Mouse (Mus musculus): ENCODE data around the gene 1700057G04Rik. TPM values are rescaled to one million over a fixed set of nuclear protein-coding genes. Genes with fewer than 3 reads are reported as not detected.
A peak's percentile ranks its signal among the peaks of the same experiment; 100 is the strongest.

Gene 1700057G04Rik
- not detected in 2 replicates for polyA plus RNA-seq (2012; rRNA removed)

DNA sequence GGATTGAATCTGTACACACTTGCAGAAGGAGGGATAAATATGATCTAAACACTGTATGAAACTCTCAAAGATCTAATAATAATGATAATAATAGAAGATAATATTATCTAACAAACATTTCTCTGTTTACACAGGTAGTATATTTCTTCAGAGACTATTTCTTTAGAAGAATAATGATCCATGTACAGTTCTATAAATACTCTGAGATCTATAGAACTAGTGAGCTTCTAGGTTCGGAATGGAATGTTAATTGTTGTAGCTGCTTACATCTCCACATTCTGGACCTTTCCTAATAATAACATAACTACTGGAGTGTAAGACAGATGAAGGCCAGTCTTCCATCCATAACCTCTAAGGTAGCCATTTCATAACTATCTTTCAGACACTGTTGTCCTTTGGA is at the start of gene 1700057G04Rik:
Gene 1700057G04Rik (plus strand): TSS at position 301 of the 400 bp plus-strand sequence.
- peaks cover 7% of the 10 kb centered on the region; the same call in 1 of the 2 replicates for H3K4me1 ChIP-seq (ENCODE audit: control insufficient read depth, insufficient read depth, insufficient read length, low read length)
- H3K27me3 ChIP-seq (ENCODE audit: control insufficient read depth, insufficient read depth, low read length) = no peaks in the 10 kb centered on the region
- no peaks in the 10 kb centered on the region for H3K36me3 ChIP-seq (ENCODE audit: control insufficient read depth, insufficient read depth, low read length)
- H3K27ac ChIP-seq (ENCODE audit: insufficient read depth, low read depth, low read length) = no peak within 1 kb of the TSS
- no peak for TF ChIP-seq POLR2A (IDR thresholded peaks at IDR 0.05; ENCODE audit: low read depth, low read length)
- no peak for TF ChIP-seq CTCF (IDR thresholded peaks at IDR 0.05; ENCODE audit: extremely low read depth, insufficient read length, insufficient replicate concordance, low read depth, low read length)
- 91% methylated on average over 1 of the region's 1 CpGs for WGBS
- H3K4me3 ChIP-seq (ENCODE audit: low read depth, low read length) = no peak within 1 kb of the TSS

DNA sequence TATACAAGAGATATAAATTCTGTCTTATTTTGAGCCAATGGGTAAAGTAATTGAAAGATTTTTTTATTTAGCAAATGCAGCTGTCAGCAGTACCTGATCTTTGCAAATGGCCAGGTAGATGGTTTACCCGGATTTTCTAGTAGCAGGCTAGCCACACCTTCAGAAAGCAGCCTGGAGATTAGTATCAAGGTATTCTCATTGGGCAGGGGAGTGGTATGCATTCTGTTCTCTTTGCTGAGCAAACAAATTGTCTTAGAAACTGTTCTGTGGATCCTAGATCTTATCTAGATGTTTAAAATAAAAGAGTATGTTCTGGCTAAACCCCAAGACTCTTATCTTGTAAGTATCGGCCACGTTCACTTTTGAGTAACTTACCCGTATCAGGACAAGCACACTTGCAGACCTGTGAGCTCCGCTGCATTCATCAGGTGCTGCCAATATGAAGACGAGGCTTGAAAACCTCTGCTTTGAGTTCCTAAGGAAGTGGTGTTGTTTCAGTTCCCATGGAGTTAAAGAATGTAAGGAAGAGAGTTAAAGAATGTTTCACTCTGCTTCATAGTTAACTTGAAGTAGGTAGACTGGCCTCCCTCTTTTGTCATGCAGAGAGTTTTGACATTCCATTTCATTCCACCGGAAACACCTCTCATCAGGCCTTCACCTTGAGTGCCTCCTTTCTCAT is 48.6 kb upstream of the 1700057G04Rik start:
- peaks cover 35% of the 10 kb centered on the region for H3K36me3 ChIP-seq (ENCODE audit: control insufficient read depth, insufficient read depth, low read length)
- no peaks in the 10 kb centered on the region for H3K27me3 ChIP-seq (ENCODE audit: control insufficient read depth, insufficient read depth, low read length)
- H3K4me1 ChIP-seq (ENCODE audit: control insufficient read depth, insufficient read depth, insufficient read length, low read length) = peaks cover 3% of the 10 kb centered on the region; the same call in 1 of the 2 replicates
- H3K27ac ChIP-seq (ENCODE audit: insufficient read depth, low read depth, low read length) = no peak overlapping the region
- no peak for TF ChIP-seq POLR2A (IDR thresholded peaks at IDR 0.05; ENCODE audit: low read depth, low read length)
- no peak for TF ChIP-seq CTCF (IDR thresholded peaks at IDR 0.05; ENCODE audit: extremely low read depth, insufficient read length, insufficient replicate concordance, low read depth, low read length)
- no peak overlapping the region for H3K4me3 ChIP-seq (ENCODE audit: low read depth, low read length)
- WGBS = 52% methylated on average over 7 of the region's 7 CpGs

DNA sequence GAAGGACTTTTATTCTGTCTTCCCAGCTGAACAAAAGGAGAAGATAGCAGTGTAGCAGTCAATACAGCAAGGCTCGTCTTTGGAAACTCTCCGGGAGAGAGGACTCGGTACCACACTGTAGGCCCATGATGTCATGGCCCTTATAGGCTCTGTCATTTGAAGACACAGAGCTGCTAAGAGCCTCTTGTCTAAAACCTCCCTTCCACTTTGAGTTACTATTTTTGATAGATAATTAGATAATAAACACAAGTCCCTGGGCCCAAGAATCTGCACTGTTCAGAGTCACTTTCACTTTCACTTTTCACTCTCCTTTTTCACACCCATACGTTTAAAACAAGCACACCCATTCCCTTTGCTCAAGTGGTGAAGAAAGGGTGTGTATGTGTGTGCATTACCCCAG is 43.5 kb upstream of the 1700057G04Rik start:
- H3K27ac ChIP-seq (ENCODE audit: insufficient read depth, low read depth, low read length) = peak overlapping the region; percentile 33; the same call in 1 of the 2 replicates
- H3K36me3 ChIP-seq (ENCODE audit: control insufficient read depth, insufficient read depth, low read length) = peaks cover 36% of the 10 kb centered on the region
- no peak for TF ChIP-seq CTCF (IDR thresholded peaks at IDR 0.05; ENCODE audit: extremely low read depth, insufficient read length, insufficient replicate concordance, low read depth, low read length)
- no peak for TF ChIP-seq POLR2A (IDR thresholded peaks at IDR 0.05; ENCODE audit: low read depth, low read length)
- no peak overlapping the region for H3K4me3 ChIP-seq (ENCODE audit: low read depth, low read length)
- peaks cover 16% of the 10 kb centered on the region for H3K4me1 ChIP-seq (ENCODE audit: control insufficient read depth, insufficient read depth, insufficient read length, low read length)
- no peaks in the 10 kb centered on the region for H3K27me3 ChIP-seq (ENCODE audit: control insufficient read depth, insufficient read depth, low read length)
- 37% methylated on average over 4 of the region's 4 CpGs for WGBS

DNA sequence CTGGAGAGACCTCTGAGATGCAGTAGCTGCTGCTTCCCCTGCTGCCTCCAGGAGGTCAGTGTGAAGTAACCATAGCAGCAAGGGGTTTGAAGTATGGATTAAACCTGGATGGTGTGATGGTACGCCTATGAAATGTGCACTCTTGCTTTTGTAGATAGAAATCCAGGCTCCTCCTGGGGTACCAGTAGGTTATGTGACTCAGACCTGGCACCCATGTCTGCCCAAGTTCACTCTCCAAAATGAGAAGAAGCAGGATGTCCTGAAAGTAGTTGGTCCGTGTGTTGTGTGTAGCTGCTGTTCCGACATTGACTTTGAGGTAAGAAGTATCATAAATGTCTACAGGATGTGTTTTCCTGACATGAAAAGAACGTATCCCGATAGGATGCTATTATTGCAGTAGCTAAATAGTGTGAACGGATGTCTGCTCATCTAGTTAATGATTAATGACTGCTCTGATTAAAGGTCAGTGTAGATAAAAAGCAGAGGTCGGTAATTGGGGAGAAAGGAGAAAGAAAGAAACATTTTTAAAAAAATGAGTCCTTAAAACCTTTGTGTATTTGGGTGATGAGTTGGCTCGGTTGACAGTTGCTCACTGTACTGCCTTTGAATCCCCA is 42.5 kb upstream of the 1700057G04Rik start:
- no peaks in the 10 kb centered on the region for H3K27me3 ChIP-seq (ENCODE audit: control insufficient read depth, insufficient read depth, low read length)
- peaks cover 31% of the 10 kb centered on the region for H3K36me3 ChIP-seq (ENCODE audit: control insufficient read depth, insufficient read depth, low read length)
- TF ChIP-seq POLR2A (IDR thresholded peaks at IDR 0.05; ENCODE audit: low read depth, low read length) (no peak), CTCF (IDR thresholded peaks at IDR 0.05; ENCODE audit: extremely low read depth, insufficient read length, insufficient replicate concordance, low read depth, low read length) (no peak)
- no peak overlapping the region for H3K4me3 ChIP-seq (ENCODE audit: low read depth, low read length)
- 31% methylated on average over 8 of the region's 8 CpGs for WGBS
- peaks cover 16% of the 10 kb centered on the region for H3K4me1 ChIP-seq (ENCODE audit: control insufficient read depth, insufficient read depth, insufficient read length, low read length)
- H3K27ac ChIP-seq (ENCODE audit: insufficient read depth, low read depth, low read length) = no peak overlapping the region; the same call in 1 of the 2 replicates

DNA sequence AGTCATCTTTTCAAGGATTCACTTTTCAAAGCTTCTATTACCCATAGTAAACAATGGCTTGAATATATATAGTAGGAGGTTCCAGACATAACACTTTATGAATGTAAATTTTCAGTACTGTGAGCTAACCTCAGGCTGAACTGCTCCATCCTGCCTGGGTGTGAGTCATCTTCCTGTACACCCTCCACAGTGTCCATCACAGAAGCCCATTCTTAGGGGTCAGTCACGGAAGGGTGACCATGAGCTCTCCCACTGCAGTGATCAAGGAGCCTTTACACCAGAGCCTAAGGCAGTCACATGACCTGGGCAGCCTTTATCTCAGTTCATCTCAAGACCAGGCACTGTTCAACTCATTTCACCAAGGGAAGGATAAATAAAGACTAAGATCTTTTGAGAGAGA is 41.4 kb upstream of the 1700057G04Rik start:
- no peaks in the 10 kb centered on the region for H3K27me3 ChIP-seq (ENCODE audit: control insufficient read depth, insufficient read depth, low read length)
- no peak overlapping the region for H3K27ac ChIP-seq (ENCODE audit: insufficient read depth, low read depth, low read length)
- WGBS = 83% methylated on average over 1 of the region's 1 CpGs
- no peak for TF ChIP-seq POLR2A (IDR thresholded peaks at IDR 0.05; ENCODE audit: low read depth, low read length)
- no peak for TF ChIP-seq CTCF (IDR thresholded peaks at IDR 0.05; ENCODE audit: extremely low read depth, insufficient read length, insufficient replicate concordance, low read depth, low read length)
- no peak overlapping the region for H3K4me3 ChIP-seq (ENCODE audit: low read depth, low read length)
- H3K4me1 ChIP-seq (ENCODE audit: control insufficient read depth, insufficient read depth, insufficient read length, low read length) = peaks cover 16% of the 10 kb centered on the region
- peaks cover 24% of the 10 kb centered on the region for H3K36me3 ChIP-seq (ENCODE audit: control insufficient read depth, insufficient read depth, low read length)

DNA sequence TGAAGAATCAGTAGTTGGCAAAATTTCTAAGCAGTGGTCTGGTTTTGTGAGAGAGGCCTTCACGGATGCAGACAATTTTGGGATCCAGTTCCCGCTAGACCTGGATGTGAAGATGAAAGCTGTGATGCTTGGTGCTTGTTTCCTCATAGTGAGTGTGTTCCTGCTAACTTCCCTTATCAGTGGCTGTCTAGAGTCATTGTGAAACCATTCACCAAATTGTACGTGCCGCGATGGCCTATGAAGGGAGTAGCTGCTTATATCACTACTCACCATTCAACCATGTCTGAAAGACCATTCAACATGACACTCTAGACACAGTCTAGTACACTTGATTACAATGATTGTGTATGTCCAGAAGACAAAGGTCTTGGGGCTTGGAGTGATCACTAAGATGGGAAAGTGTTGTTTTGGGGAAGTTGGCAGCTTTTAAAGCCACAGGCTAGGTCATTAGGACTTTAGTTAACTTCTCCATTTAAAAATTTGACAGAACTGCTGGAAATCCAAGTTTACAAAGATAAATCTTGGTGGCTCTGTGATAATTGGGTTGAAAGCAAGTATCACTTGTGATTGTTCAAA is 39.3 kb upstream of the 1700057G04Rik start:
- TF ChIP-seq POLR2A (IDR thresholded peaks at IDR 0.05; ENCODE audit: low read depth, low read length) (no peak), CTCF (IDR thresholded peaks at IDR 0.05; ENCODE audit: extremely low read depth, insufficient read length, insufficient replicate concordance, low read depth, low read length) (no peak)
- H3K27ac ChIP-seq (ENCODE audit: insufficient read depth, low read depth, low read length) = no peak overlapping the region
- H3K4me1 ChIP-seq (ENCODE audit: control insufficient read depth, insufficient read depth, insufficient read length, low read length) = peaks cover 18% of the 10 kb centered on the region
- H3K36me3 ChIP-seq (ENCODE audit: control insufficient read depth, insufficient read depth, low read length) = peaks cover 18% of the 10 kb centered on the region
- no peaks in the 10 kb centered on the region; the same call in 1 of the 2 replicates for H3K27me3 ChIP-seq (ENCODE audit: control insufficient read depth, insufficient read depth, low read length)
- H3K4me3 ChIP-seq (ENCODE audit: low read depth, low read length) = no peak overlapping the region
- WGBS = 85% methylated on average over 5 of the region's 5 CpGs

DNA sequence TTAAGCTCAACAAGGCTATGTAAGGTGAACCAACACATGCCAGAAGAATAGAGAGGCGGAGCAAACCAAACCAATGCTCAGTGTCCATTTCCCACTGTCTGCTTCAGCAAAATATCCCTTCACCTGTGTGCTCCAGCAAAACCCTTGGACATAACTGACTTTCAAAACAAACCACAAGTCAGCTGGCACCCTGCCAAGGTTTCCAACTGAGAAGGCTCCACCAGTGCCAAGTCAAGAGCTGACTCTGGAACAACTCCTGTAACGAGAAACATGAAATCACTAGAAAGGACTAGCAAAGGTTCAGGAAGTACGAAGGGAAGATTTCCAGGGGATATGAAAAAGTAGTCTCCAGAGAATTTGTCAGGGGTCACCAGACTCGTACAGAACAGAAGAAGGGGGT is 38.2 kb upstream of the 1700057G04Rik start:
- peaks cover 13% of the 10 kb centered on the region for H3K4me1 ChIP-seq (ENCODE audit: control insufficient read depth, insufficient read depth, insufficient read length, low read length)
- TF ChIP-seq CTCF (IDR thresholded peaks at IDR 0.05; ENCODE audit: extremely low read depth, insufficient read length, insufficient replicate concordance, low read depth, low read length) (no peak), POLR2A (IDR thresholded peaks at IDR 0.05; ENCODE audit: low read depth, low read length) (no peak)
- WGBS = 38% methylated on average over 4 of the region's 4 CpGs
- H3K4me3 ChIP-seq (ENCODE audit: low read depth, low read length) = no peak overlapping the region
- H3K27ac ChIP-seq (ENCODE audit: insufficient read depth, low read depth, low read length) = no peak overlapping the region
- H3K36me3 ChIP-seq (ENCODE audit: control insufficient read depth, insufficient read depth, low read length) = peaks cover 18% of the 10 kb centered on the region
- H3K27me3 ChIP-seq (ENCODE audit: control insufficient read depth, insufficient read depth, low read length) = no peaks in the 10 kb centered on the region; the same call in 1 of the 2 replicates

Data from small intestine, adult 2 months (tissue).